Mouse (Mus musculus) intestine, embryonic 15.5 days (tissue): ENCODE data around the gene Cdk8. TPM values are rescaled to one million over a fixed set of nuclear protein-coding genes. Genes with fewer than 3 reads are reported as not detected.

Source experiments
- ATAC-seq: fragments of 200-750 bp; cut with Nextera tagmentation; 2 replicates; pipeline ENCODE4 v1.8.0; 2017; ENCODE audit warnings: moderate TSS enrichment, moderate library complexity
- H3K27ac ChIP-seq: fragments of 300-500 bp; sonication (generic); 2 replicates; pipeline ENCODE4 v1.5.1; 2015; ENCODE audit warnings: mild to moderate bottlenecking, inconsistent platforms
- H3K27me3 ChIP-seq: fragments of 300-500 bp; sonication (generic); replicated peaks from 2 replicates; pipeline ENCODE4 v1.6.1; 2015; ENCODE audit warnings: inconsistent platforms
- H3K36me3 ChIP-seq: fragments of 300-500 bp; sonication (generic); 2 replicates; pipeline ENCODE4 v1.6.1; 2015; ENCODE audit warnings: inconsistent platforms
- H3K4me1 ChIP-seq: fragments of 300-500 bp; sonication (generic); replicated peaks from 2 replicates; pipeline ENCODE4 v1.6.1; 2015; ENCODE audit warnings: inconsistent platforms
- H3K4me2 ChIP-seq: fragments of 300-500 bp; sonication (generic); replicated peaks from 2 replicates; pipeline ENCODE4 v1.6.1; 2015; ENCODE audit warnings: mild to moderate bottlenecking, inconsistent platforms
- H3K4me3 ChIP-seq: fragments of 300-500 bp; sonication (generic); replicated peaks from 2 replicates; pipeline ENCODE4 v1.5.1; 2015; ENCODE audit warnings: inconsistent platforms
- H3K9ac ChIP-seq: fragments of 300-500 bp; sonication (generic); 2 replicates; pipeline ENCODE4 v1.6.1; 2015; ENCODE audit warnings: inconsistent platforms
- H3K9me3 ChIP-seq: fragments of 300-500 bp; sonication (generic); 2 replicates; pipeline ENCODE4 v1.6.1; 2016; ENCODE audit warnings: inconsistent platforms
- WGBS: fragments of 180-500 bp; shearing (Covaris S2); methylation state at CpG from one replicate; pipeline ENCODE4 v1.1.7; 2015; 5-methylcytosine and 5-hydroxymethylcytosine counted together
- polyA plus RNA-seq: library from polyadenylated mRNA; unstranded; fragments of >200 nt; fragmentation: Nextera tagmentation; extraction: Ambion mirVana; gene quantifications from 2 replicates; pipeline ENCODE4 v1.2.1, GENCODE M21; 2015

Cdk8 gene
- polyA plus RNA-seq, 1 experiment from 2014 or later: 20.3 TPM

DNA sequence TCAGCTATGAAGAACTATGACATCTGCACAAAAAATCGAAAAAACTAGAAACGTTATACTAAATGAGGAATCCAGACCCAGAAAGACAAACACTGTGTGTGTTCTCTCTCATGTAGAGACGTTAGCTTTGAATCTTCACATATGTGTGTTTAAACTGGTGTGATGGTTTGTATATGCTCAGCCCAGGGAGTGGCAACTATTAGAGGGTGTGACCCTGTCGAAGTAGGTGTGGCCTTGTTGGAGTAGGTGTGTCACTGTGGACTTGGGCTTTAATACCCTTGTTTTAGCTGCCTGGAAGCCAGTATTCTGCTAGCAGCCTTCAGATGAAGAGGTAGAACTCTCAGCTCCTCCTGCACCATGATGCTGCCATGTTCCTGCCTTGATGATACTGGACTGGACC is 109.0 kb downstream of the Cdk8 start:
- no peak overlapping the region for H3K4me3 ChIP-seq
- H3K27ac ChIP-seq: no peak overlapping the region
- ATAC-seq: no peak
- no peaks in the 10 kb centered on the region for H3K36me3 ChIP-seq
- 72% methylated on average over 4 of the region's 4 CpGs for WGBS
- H3K9me3 ChIP-seq: no peaks in the 10 kb centered on the region
- H3K4me1 ChIP-seq: no peaks in the 10 kb centered on the region
- no peak overlapping the region for H3K9ac ChIP-seq
- H3K4me2 ChIP-seq: no peak overlapping the region
- H3K27me3 ChIP-seq: no peaks in the 10 kb centered on the region

DNA sequence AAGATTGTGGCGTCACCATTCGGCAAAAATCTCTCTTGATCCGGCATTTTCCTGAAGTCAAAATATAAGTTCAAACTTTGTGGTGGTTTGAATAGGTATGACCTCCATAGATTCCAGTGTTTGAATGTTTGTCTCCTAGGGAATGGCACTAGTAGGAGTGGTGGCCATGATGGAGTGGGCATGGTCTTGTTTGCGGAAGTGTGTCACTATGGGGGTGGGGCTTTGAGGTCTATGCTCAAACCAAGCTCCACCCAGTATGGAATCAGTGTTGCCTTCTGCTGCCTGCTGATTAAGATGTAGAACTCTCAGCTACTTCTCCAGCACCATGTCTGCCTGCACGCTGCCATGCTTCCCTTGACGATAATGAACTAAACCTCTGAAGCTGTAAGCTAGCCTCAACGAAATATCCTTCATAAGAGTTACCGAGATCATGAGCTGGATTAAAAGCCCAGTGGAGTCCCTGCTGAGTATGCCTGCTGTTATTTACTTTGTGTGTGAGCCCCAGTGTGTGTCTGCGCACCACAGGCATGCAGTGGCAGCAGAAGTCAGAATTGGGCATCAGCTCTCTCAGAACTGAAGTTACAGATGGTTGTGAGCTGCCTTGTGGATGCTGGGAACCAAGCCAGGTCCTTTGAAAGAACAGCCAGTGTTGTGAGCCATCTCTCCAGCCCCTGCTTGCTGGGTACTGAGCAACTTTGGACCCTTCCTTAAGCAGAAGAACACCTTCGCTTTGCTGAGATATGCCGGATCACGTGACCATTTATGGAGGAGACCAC is 114.1 kb downstream of the Cdk8 start:
- Histone ChIP-seq H3K4me1 (no peaks in the 10 kb centered on the region), H3K27me3 (no peaks in the 10 kb centered on the region), H3K27ac (no peak overlapping the region), H3K9me3 (no peaks in the 10 kb centered on the region), H3K36me3 (no peaks in the 10 kb centered on the region), H3K9ac (no peak overlapping the region), H3K4me3 (no peak overlapping the region), H3K4me2 (no peak overlapping the region)
- WGBS: 87% methylated on average over 12 of the region's 12 CpGs
- ATAC-seq: no peak

DNA sequence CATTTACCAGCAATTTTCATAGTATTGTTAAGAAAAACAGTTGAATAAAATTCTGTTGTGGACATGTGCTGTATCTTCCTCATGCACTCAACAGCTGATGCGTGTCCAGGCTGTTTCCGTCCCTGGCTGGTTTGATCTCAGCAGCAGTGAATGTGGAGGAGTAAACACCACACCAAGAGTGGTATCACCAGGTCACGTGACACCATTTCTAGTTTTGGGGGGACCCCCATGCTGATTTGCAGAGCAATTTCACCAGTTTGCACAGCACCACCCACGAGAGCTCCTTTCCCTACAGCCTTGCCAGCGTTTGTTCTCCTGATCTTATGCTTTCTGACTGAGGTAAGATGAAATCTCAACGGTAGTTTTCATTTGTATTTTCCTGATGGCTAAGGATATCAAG is 116.1 kb downstream of the Cdk8 start:
- no peaks in the 10 kb centered on the region for H3K27me3 ChIP-seq
- ATAC-seq: no peak
- H3K27ac ChIP-seq: no peak overlapping the region
- H3K36me3 ChIP-seq: no peaks in the 10 kb centered on the region
- no peaks in the 10 kb centered on the region for H3K9me3 ChIP-seq
- no peak overlapping the region for H3K4me2 ChIP-seq
- no peak overlapping the region for H3K4me3 ChIP-seq
- no peak overlapping the region for H3K9ac ChIP-seq
- 70% methylated on average over 6 of the region's 6 CpGs for WGBS
- H3K4me1 ChIP-seq: no peaks in the 10 kb centered on the region

DNA sequence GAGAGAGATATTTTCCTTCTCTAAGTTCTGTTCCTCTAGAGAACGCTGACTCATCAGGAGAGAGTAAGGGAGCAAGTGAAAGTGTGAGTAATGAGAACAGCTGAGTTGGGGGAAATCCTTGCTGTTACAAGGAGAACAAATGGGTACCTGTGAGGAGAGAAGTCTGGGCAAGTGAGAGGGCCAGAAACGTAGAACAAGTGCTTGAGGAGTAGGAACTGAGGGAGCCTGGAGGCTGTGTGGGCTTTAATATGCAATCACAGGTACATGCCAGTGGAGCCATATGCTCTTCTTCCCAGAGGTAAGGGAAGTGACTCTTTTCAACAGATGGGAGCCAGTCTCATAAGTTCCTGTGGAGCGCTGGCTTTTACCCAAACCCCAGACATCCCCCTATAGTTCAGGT is 118.2 kb downstream of the Cdk8 start:
- Histone ChIP-seq H3K9ac (no peak overlapping the region), H3K4me2 (no peak overlapping the region), H3K4me1 (no peaks in the 10 kb centered on the region), H3K27ac (no peak overlapping the region), H3K36me3 (no peaks in the 10 kb centered on the region), H3K4me3 (no peak overlapping the region), H3K27me3 (no peaks in the 10 kb centered on the region), H3K9me3 (no peaks in the 10 kb centered on the region)
- WGBS: 74% methylated on average over 3 of the region's 3 CpGs
- no peak for ATAC-seq

DNA sequence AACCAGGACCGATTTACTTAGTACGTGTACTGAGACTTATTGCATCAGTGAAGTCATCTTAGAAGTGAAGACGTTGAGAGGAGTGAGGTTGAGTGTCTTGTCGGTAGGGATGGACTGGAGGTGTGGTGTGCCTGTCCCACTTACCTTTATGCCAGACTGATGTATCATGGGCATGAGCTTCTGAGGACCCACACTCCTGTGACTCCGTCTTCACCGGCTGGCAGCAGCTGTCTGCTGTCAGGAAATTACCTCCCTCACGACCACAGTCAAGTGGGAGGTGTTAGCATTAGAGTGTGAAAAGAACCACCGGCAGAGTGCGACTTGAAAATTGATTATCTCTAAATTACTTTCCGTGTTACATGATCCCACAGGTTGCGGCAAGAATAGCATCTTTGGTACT is 119.8 kb downstream of the Cdk8 start:
- WGBS: 76% methylated on average over 11 of the region's 11 CpGs
- Histone ChIP-seq H3K4me2 (no peak overlapping the region), H3K9ac (no peak overlapping the region), H3K4me3 (no peak overlapping the region), H3K9me3 (no peaks in the 10 kb centered on the region), H3K27me3 (no peaks in the 10 kb centered on the region), H3K36me3 (no peaks in the 10 kb centered on the region), H3K27ac (no peak overlapping the region), H3K4me1 (no peaks in the 10 kb centered on the region)
- no peak for ATAC-seq

DNA sequence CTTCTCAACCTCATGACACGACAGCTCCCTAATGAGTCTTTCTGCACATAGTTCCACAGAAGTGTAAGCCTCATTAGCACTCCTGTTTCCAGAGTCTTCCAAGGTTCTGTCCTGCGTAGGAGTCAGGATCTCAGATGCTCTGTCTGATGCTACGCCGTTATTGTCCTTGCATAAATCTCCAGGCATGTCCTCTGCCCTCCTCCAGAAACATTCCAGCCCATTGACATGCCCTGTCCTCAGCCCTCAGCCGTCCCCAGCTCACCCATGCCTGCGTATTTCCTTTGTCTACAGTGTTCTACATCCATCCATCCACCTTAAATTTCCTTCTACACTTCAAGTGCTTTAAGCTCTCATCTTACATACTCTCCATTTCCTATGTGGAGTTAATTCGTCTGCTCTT is 121.0 kb downstream of the Cdk8 start:
- WGBS: 87% methylated on average over 7 of the region's 7 CpGs
- H3K4me2 ChIP-seq: no peak overlapping the region
- no peaks in the 10 kb centered on the region for H3K9me3 ChIP-seq
- no peak overlapping the region for H3K27ac ChIP-seq
- H3K9ac ChIP-seq: no peak overlapping the region
- no peak for ATAC-seq
- no peaks in the 10 kb centered on the region for H3K27me3 ChIP-seq
- no peaks in the 10 kb centered on the region for H3K36me3 ChIP-seq
- H3K4me1 ChIP-seq: no peaks in the 10 kb centered on the region
- H3K4me3 ChIP-seq: no peak overlapping the region

Other genes with a start within 250 kb of the Cdk8 start
- gene Cyp3a25, start 221.6 kb upstream of the Cdk8 start, polyA plus RNA-seq: not detected in 2 replicates
- gene Cyp3a59, start 152.0 kb upstream of the Cdk8 start, polyA plus RNA-seq: not detected in 2 replicates
- not detected in 2 replicates for gene Gm5565, start 70.7 kb upstream of the Cdk8 start, polyA plus RNA-seq
- gene Gm6309, start 60.5 kb upstream of the Cdk8 start, polyA plus RNA-seq: not detected in 2 replicates
- not detected in 2 replicates for gene 1700001J03Rik, start 45.9 kb upstream of the Cdk8 start, polyA plus RNA-seq
- 47.2 and 48.3 TPM in 2 replicates for gene Rnf6, start 9.7 kb upstream of the Cdk8 start, polyA plus RNA-seq
- 1.7 and 1.9 TPM in 2 replicates for gene Wasf3, start 153.8 kb downstream of the Cdk8 start, polyA plus RNA-seq